Mouse (Mus musculus): ENCODE results near the gene Dnajc6. TPM values are rescaled to one million over a fixed set of nuclear protein-coding genes. Genes with fewer than 3 reads are reported as not detected.

Dnajc6 gene
- 0.17 and 0.31 TPM in 2 replicates for polyA plus RNA-seq (2012; rRNA removed)

GRCm38 (mm10) chr4:101496534-101497237 lies at the start of gene Dnajc6:
Gene Dnajc6 (plus strand): TSS chr4:101496648.

GRCm38 (mm10) chr4:101647196-101647905 lies 150.9 kb downstream of the Dnajc6 start, which contains the start of gene Leprot:
Gene Leprot (plus strand): TSS chr4:101647718.

Other genes with a start within 250 kb of the Dnajc6 start
- 10.3 and 11.7 TPM in 2 replicates for gene Jak1, start 231.4 kb upstream of the Dnajc6 start, polyA plus RNA-seq (2012; rRNA removed)
- gene Ak4, start 77.4 kb upstream of the Dnajc6 start, polyA plus RNA-seq (2012; rRNA removed), result 6.6 and 10.1 TPM in 2 replicates
- gene Leprot, start 151.1 kb downstream of the Dnajc6 start, polyA plus RNA-seq (2012; rRNA removed), result 13.9 and 21.3 TPM in 2 replicates
- gene Lepr, start 220.8 kb downstream of the Dnajc6 start, polyA plus RNA-seq (2012; rRNA removed), result 0.24 and 0.27 TPM in 2 replicates